Mouse (Mus musculus) embryonic fibroblast, embryonic 13.5 days (primary cell): ENCODE data around the gene Car10.

Source experiments
- CTCF ChIP-seq: IDR thresholded peaks from 2 replicates; pipeline ENCODE4 v1.5.1; 2011; ENCODE audit warnings: mild to moderate bottlenecking, control low read depth, low read length, moderate library complexity, borderline replicate concordance; ENCODE audit not compliant: insufficient read depth
- POLR2A ChIP-seq: IDR thresholded peaks from 2 replicates; pipeline ENCODE4 v1.6.1; 2011; ENCODE audit warnings: low read depth, mild to moderate bottlenecking, control low read depth, low read length, moderate library complexity

GRCm38 (mm10) chr11:93522501-93522900, 424.7 kb downstream of the Car10 start:
- TF ChIP-seq CTCF (no peak), POLR2A (no peak)
